Mouse (Mus musculus): ENCODE data around the gene Prss38. TPM values are rescaled to one million over a fixed set of nuclear protein-coding genes. Genes with fewer than 3 reads are reported as not detected.

Prss38 gene
- total RNA-seq, 2 experiments from 2014 or later, result not detected

GRCm38 (mm10) chr11:59330560-59330959, 44.9 kb downstream of the Prss38 start:
- peak; percentile 38 for ATAC-seq (replicated peaks; ENCODE audit: low FRiP score, poor library complexity, severe bottlenecking)

DNA sequence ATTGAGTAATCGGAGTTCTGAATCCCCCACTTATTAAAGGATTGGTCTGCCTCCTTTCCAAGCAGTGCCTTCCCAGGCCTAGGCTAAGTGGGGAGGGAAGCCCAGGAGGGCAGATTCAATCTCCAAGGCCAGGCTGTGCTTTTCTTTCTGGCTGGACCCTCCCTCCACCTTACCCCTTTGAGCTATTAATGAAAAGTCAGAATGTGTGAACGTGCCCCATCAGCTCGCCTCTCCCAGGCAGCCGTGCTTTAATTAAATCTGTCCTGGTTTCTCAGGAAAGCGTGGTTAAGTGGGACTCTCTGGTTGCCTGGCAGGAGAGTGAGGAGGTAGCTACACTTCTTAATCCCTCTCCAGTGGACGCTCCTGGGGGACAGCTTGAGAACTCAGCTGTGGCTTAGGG, 45.8 kb downstream of the Prss38 start:
- no peak for ATAC-seq (replicated peaks; ENCODE audit: low FRiP score, poor library complexity, severe bottlenecking)

DNA sequence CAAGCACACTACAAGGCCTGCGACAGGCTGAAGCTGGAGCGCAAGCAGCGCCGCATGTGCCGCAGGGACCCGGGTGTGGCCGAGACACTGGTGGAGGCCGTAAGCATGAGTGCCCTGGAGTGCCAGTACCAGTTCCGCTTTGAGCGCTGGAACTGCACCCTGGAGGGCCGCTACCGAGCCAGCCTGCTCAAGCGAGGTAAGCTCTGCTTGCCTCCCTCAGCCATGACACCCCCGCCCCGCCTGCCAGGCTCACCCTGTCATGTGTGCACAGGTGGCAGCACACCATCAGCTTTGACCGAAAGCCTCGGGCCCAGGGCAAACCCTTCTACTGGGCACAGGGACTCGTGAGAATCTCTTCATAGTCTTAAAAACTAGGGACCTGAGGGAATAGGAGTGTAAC, 47.8 kb downstream of the Prss38 start:
- no peak for ATAC-seq (replicated peaks; ENCODE audit: low FRiP score, poor library complexity, severe bottlenecking)

DNA sequence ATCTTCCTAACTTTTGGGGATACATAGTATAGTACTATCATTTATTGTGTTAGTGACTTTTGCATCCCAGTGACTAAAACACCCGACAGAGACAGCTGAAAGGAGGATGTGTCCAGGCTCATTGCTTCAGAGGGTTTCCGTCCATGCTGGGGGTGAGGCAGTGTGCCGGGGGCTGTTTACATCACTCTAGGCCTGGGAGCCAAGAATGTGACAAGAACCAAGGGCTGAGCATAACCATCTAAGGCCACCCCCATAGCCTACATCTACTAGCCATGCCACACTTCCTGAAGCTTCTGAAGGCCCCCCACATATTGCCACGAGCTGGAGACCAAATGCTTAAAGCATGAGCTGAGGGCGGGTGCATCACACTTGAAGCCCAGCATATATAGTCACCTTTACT, 50.7 kb downstream of the Prss38 start:
- no peak for ATAC-seq (replicated peaks; ENCODE audit: low FRiP score, poor library complexity, severe bottlenecking)

GRCm38 (mm10) chr11:59322988-59323387, 52.5 kb downstream of the Prss38 start:
- ATAC-seq (replicated peaks; ENCODE audit: low FRiP score, poor library complexity, severe bottlenecking), result no peak

Other genes with a start within 250 kb of the Prss38 start
- gene Obscn, start 239.3 kb downstream of the Prss38 start, total RNA-seq (2015; ENCODE audit: low replicate concordance), result under 0.01 and 0.42 TPM in 2 replicates
- 0.90 and 2.3 TPM in 2 replicates for gene Obscn, start 239.3 kb downstream of the Prss38 start, total RNA-seq (2017; ENCODE audit: low replicate concordance)
- 17.2 and 33.9 TPM in 2 replicates for gene Iba57, start 211.9 kb downstream of the Prss38 start, total RNA-seq (2015; ENCODE audit: low replicate concordance)
- 35.6 and 54.2 TPM in 2 replicates for gene Iba57, start 211.9 kb downstream of the Prss38 start, total RNA-seq (2017; ENCODE audit: low replicate concordance)
- not detected in 2 replicates for gene Gjc2, start 192.4 kb downstream of the Prss38 start, total RNA-seq (2015; ENCODE audit: low replicate concordance)
- gene Gjc2, start 192.4 kb downstream of the Prss38 start, total RNA-seq (2017; ENCODE audit: low replicate concordance), result not detected in 2 replicates
- gene Guk1, start 183.4 kb downstream of the Prss38 start, total RNA-seq (2015; ENCODE audit: low replicate concordance), result 20.5 and 24.3 TPM in 2 replicates
- 14.2 and 30.1 TPM in 2 replicates for gene Guk1, start 183.4 kb downstream of the Prss38 start, total RNA-seq (2017; ENCODE audit: low replicate concordance)
- 3.4 and 8.6 TPM in 2 replicates for gene Mrpl55, start 173.2 kb downstream of the Prss38 start, total RNA-seq (2015; ENCODE audit: low replicate concordance)
- 18.7 and 49.0 TPM in 2 replicates for gene Mrpl55, start 173.2 kb downstream of the Prss38 start, total RNA-seq (2017; ENCODE audit: low replicate concordance)
- gene 2310033P09Rik, start 167.3 kb downstream of the Prss38 start, total RNA-seq (2015; ENCODE audit: low replicate concordance), result 12.6 and 13.4 TPM in 2 replicates
- 17.5 and 20.0 TPM in 2 replicates for gene 2310033P09Rik, start 167.3 kb downstream of the Prss38 start, total RNA-seq (2017; ENCODE audit: low replicate concordance)
- 118 and 138 TPM in 2 replicates for gene Arf1, start 147.4 kb downstream of the Prss38 start, total RNA-seq (2015; ENCODE audit: low replicate concordance)
- gene Arf1, start 147.4 kb downstream of the Prss38 start, total RNA-seq (2017; ENCODE audit: low replicate concordance), result 107 and 109 TPM in 2 replicates
- not detected in 2 replicates for gene Wnt3a, start 84.9 kb downstream of the Prss38 start, total RNA-seq (2015; ENCODE audit: low replicate concordance)
- gene Wnt3a, start 84.9 kb downstream of the Prss38 start, total RNA-seq (2017; ENCODE audit: low replicate concordance), result not detected in 2 replicates
- gene Wnt9a, start 68.7 kb downstream of the Prss38 start, total RNA-seq (2015; ENCODE audit: low replicate concordance), result not detected in 2 replicates
- gene Wnt9a, start 68.7 kb downstream of the Prss38 start, total RNA-seq (2017; ENCODE audit: low replicate concordance), result not detected in 2 replicates
- 2.5 and 3.4 TPM in 2 replicates for gene Jmjd4, start 74.4 kb upstream of the Prss38 start, total RNA-seq (2015; ENCODE audit: low replicate concordance)
- gene Jmjd4, start 74.4 kb upstream of the Prss38 start, total RNA-seq (2017; ENCODE audit: low replicate concordance), result 2.3 and 3.2 TPM in 2 replicates
- not detected in 2 replicates for gene Snap47, start 75.5 kb upstream of the Prss38 start, total RNA-seq (2015; ENCODE audit: low replicate concordance)
- gene Snap47, start 75.5 kb upstream of the Prss38 start, total RNA-seq (2017; ENCODE audit: low replicate concordance), result 0.13 and 6.4 TPM in 2 replicates
- not detected in 2 replicates for gene Zfp867, start 96.8 kb upstream of the Prss38 start, total RNA-seq (2015; ENCODE audit: low replicate concordance)
- not detected in 2 replicates for gene Zfp867, start 96.8 kb upstream of the Prss38 start, total RNA-seq (2017; ENCODE audit: low replicate concordance)
- 1.7 and 2.9 TPM in 2 replicates for gene Zkscan17, start 151.1 kb upstream of the Prss38 start, total RNA-seq (2015; ENCODE audit: low replicate concordance)
- 3.0 and 3.7 TPM in 2 replicates for gene Zkscan17, start 151.1 kb upstream of the Prss38 start, total RNA-seq (2017; ENCODE audit: low replicate concordance)
- gene Nlrp3, start 165.9 kb upstream of the Prss38 start, total RNA-seq (2015; ENCODE audit: low replicate concordance), result 0.72 and 0.84 TPM in 2 replicates
- gene Nlrp3, start 165.9 kb upstream of the Prss38 start, total RNA-seq (2017; ENCODE audit: low replicate concordance), result 0.13 and 1.3 TPM in 2 replicates
- gene Olfr222, start 200.6 kb upstream of the Prss38 start, total RNA-seq (2015; ENCODE audit: low replicate concordance), result not detected in 2 replicates
- gene Olfr222, start 200.6 kb upstream of the Prss38 start, total RNA-seq (2017; ENCODE audit: low replicate concordance), result not detected in 2 replicates
- gene Olfr223, start 217.6 kb upstream of the Prss38 start, total RNA-seq (2015; ENCODE audit: low replicate concordance), result not detected in 2 replicates
- gene Olfr223, start 217.6 kb upstream of the Prss38 start, total RNA-seq (2017; ENCODE audit: low replicate concordance), result not detected in 2 replicates